Mouse (Mus musculus): Measurements from ENCODE around the gene Macf1. TPM values are rescaled to one million over a fixed set of nuclear protein-coding genes. Genes with fewer than 3 reads are reported as not detected.
"Not testable (repeated sequence)": the region's sequence is repeated elsewhere in the genome, so short reads cannot be mapped to it uniquely, and the experiment has no call there.

The Macf1 gene
- total RNA-seq, 2 experiments from 2014 or later: 108 to 123 TPM

- no peak for DNase-seq (ENCODE audit: low spot score in 2 of 2)
Observed at GRCm38 (mm10) chr4:123560896-123561295, 123.3 kb downstream of the Macf1 start.

GRCm38 (mm10) chr4:123558496-123558895, 125.7 kb downstream of the Macf1 start:
- DNase-seq (ENCODE audit: low spot score in 2 of 2): no peak

- DNase-seq (ENCODE audit: low spot score in 2 of 2): no peak
Observed at GRCm38 (mm10) chr4:123555251-123555650, 128.9 kb downstream of the Macf1 start.

- DNase-seq (ENCODE audit: low spot score in 2 of 2): no peak
Observed at GRCm38 (mm10) chr4:123552689-123553088, 131.5 kb downstream of the Macf1 start.

- no peak for DNase-seq (ENCODE audit: low spot score in 2 of 2)
Observed at GRCm38 (mm10) chr4:123548317-123548716, 135.8 kb downstream of the Macf1 start.

- no peak for DNase-seq (ENCODE audit: low spot score in 2 of 2)
Observed at GRCm38 (mm10) chr4:123543691-123544090, 140.5 kb downstream of the Macf1 start.

- peak; percentile 30 to 49 for DNase-seq (ENCODE audit: low spot score in 2 of 2)
Observed at GRCm38 (mm10) chr4:123535271-123535670, 148.9 kb downstream of the Macf1 start.

- no peak for DNase-seq (ENCODE audit: low spot score in 2 of 2)
Observed at GRCm38 (mm10) chr4:123532001-123532400, 152.2 kb downstream of the Macf1 start.

- no peak for DNase-seq (ENCODE audit: low spot score in 2 of 2)
Observed at GRCm38 (mm10) chr4:123530976-123531375, 153.2 kb downstream of the Macf1 start.

- no peak for DNase-seq (ENCODE audit: low spot score in 2 of 2)
Observed at GRCm38 (mm10) chr4:123529230-123529629, 154.9 kb downstream of the Macf1 start.

GRCm38 (mm10) chr4:123527607-123528010, 156.6 kb downstream of the Macf1 start:
- DNase-seq (ENCODE audit: low spot score in 2 of 2): no peak

GRCm38 (mm10) chr4:123526779-123527280, 157.3 kb downstream of the Macf1 start:
- DNase-seq (ENCODE audit: low spot score in 2 of 2): no peak

GRCm38 (mm10) chr4:123524746-123525145, 159.4 kb downstream of the Macf1 start:
- no peak for DNase-seq (ENCODE audit: low spot score in 2 of 2)

- not testable (repeated sequence) for DNase-seq (ENCODE audit: low spot score in 2 of 2)
Observed at GRCm38 (mm10) chr4:123520123-123520522, 164.0 kb downstream of the Macf1 start.

GRCm38 (mm10) chr4:123515673-123516072, 168.5 kb downstream of the Macf1 start:
- no peak for DNase-seq (ENCODE audit: low spot score in 2 of 2)

- DNase-seq (ENCODE audit: low spot score in 2 of 2): no peak
Observed at GRCm38 (mm10) chr4:123510201-123510600, 174.0 kb downstream of the Macf1 start.

- no peak for DNase-seq (ENCODE audit: low spot score in 2 of 2)
Observed at GRCm38 (mm10) chr4:123489086-123489485, 195.1 kb downstream of the Macf1 start.

GRCm38 (mm10) chr4:123479991-123480390, 204.2 kb downstream of the Macf1 start:
- no peak for DNase-seq (ENCODE audit: low spot score in 2 of 2)

GRCm38 (mm10) chr4:123478655-123479433, 205.3 kb downstream of the Macf1 start:
- DNase-seq (ENCODE audit: low spot score in 2 of 2): no peak

GRCm38 (mm10) chr4:123465799-123466198, 218.4 kb downstream of the Macf1 start:
- no peak for DNase-seq (ENCODE audit: low spot score in 2 of 2)

- no peak for DNase-seq (ENCODE audit: low spot score in 2 of 2)
Observed at GRCm38 (mm10) chr4:123460595-123461272, 223.4 kb downstream of the Macf1 start.

Measured in adrenal gland, adult 18-20 months (tissue).